Mouse (Mus musculus): ENCODE measurements around the gene Hist1h3c. TPM values are rescaled to one million over a fixed set of nuclear protein-coding genes. Genes with fewer than 3 reads are reported as not detected.

The Hist1h3c gene
- total RNA-seq (2023): 9.0 to 14.7 TPM (median 11.7 TPM) in 4 replicates

GRCm38 (mm10) chr13:23745381-23746161, at the start of gene Hist1h3c:
TSS of gene Hist1h3c (minus strand) at chr13:23745602.

GRCm38 (mm10) chr13:23769613-23770012, 24.2 kb upstream of the Hist1h3c start, which contains the start of gene Trim38:
TSS of gene Trim38 (plus strand) at chr13:23769913.

GRCm38 (mm10) chr13:23763586-23764323, 18.4 kb upstream of the Hist1h3c start, which contains the start of gene Hist1h1a:
TSS of gene Hist1h1a (plus strand) at chr13:23763666.

GRCm38 (mm10) chr13:23761871-23762821, 16.7 kb upstream of the Hist1h3c start, which contains the start of gene Hist1h3a:
TSS of gene Hist1h3a (minus strand) at chr13:23762386.

GRCm38 (mm10) chr13:23760972-23761864, 15.8 kb upstream of the Hist1h3c start, which contains the start of gene Hist1h4a:
TSS of gene Hist1h4a (minus strand) at chr13:23761230.

GRCm38 (mm10) chr13:23756790-23757189, 11.4 kb upstream of the Hist1h3c start, which contains the start of gene Hist1h4b:
TSS of gene Hist1h4b (plus strand) at chr13:23757013.

GRCm38 (mm10) chr13:23752067-23752741, 6.8 kb upstream of the Hist1h3c start, which contains the start of gene Hist1h3b:
TSS of gene Hist1h3b (plus strand) at chr13:23752267.

GRCm38 (mm10) chr13:23750839-23751477, 5.6 kb upstream of the Hist1h3c start, which contains the start of gene Hist1h2ab:
TSS of gene Hist1h2ab (plus strand) at chr13:23751126.

GRCm38 (mm10) chr13:23746201-23747080, 1.0 kb upstream of the Hist1h3c start, which contains the start of gene Hist1h2bb:
TSS of gene Hist1h2bb (plus strand) at chr13:23746734.

GRCm38 (mm10) chr13:23738677-23739068, 6.7 kb downstream of the Hist1h3c start, which contains the start of gene Hist1h1c:
TSS of gene Hist1h1c (plus strand) at chr13:23738808.

GRCm38 (mm10) chr13:23710374-23711089, 34.9 kb downstream of the Hist1h3c start, which contains the start of gene Hfe:
TSS of gene Hfe (minus strand) at chr13:23710854.

GRCm38 (mm10) chr13:23698300-23698693, 47.1 kb downstream of the Hist1h3c start, which contains the start of gene Hist1h4c:
TSS of gene Hist1h4c (minus strand) at chr13:23698454.

GRCm38 (mm10) chr13:23695514-23695913, 49.9 kb downstream of the Hist1h3c start, which contains the start of gene Hist1h1t:
TSS of gene Hist1h1t (plus strand) at chr13:23695814.

